Mouse (Mus musculus): Measurements from ENCODE around the gene Ppp1r21. TPM values are rescaled to one million over a fixed set of nuclear protein-coding genes. Genes with fewer than 3 reads are reported as not detected.

The Ppp1r21 gene
- 10 to 100 TPM in 1 of 2 experiments, 1 to 10 TPM in 1; 8.4 to 10.2 TPM for total RNA-seq (2021)

GRCm38 (mm10) chr17:88529519-88530235 is at the start of gene Ppp1r21:
Gene Ppp1r21 (plus strand): TSS chr17:88530118.
- DNase-seq (ENCODE audit: low spot score), result peak; percentile 95
- intact Hi-C loops (cut with DNase I), result loop anchor here (2.0 to 5.0 kb wide), 3 partner anchors 68 to 111 kb away; partner anchors contain the start of genes Foxn2 and Ston1

DNA sequence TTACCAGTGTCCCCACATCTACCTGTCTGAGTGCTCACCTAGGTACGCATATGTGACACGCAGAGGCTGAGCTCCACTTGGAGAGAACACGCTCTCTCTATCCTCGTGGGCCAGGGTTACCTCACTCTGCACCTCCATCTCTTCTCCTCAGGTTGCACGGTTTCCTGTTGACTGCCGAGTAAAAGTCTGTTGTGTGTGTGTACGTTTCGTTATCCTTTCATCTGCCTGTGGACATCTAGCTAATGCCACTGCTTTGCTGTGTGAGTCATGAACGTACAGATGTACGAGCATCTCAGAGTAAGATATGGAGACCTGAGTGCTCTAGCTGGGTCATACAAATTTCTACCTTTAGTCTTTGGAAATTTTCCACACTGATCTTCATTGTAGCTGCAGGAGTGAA is 49.5 kb upstream of the Ppp1r21 start:
- DNase-seq (ENCODE audit: low spot score), result no peak
- intact Hi-C loops (cut with DNase I), result no loop called here

- DNase-seq (ENCODE audit: low spot score), result no peak
- intact Hi-C loops (cut with DNase I), result no loop called here
Observed at GRCm38 (mm10) chr17:88481062-88481461, 48.9 kb upstream of the Ppp1r21 start.

- intact Hi-C loops (cut with DNase I), result no loop called here
- DNase-seq (ENCODE audit: low spot score), result no peak
Observed at GRCm38 (mm10) chr17:88481587-88481986, 48.3 kb upstream of the Ppp1r21 start.

GRCm38 (mm10) chr17:88484539-88484938 is 45.4 kb upstream of the Ppp1r21 start:
- intact Hi-C loops (cut with DNase I), result no loop called here
- no peak for DNase-seq (ENCODE audit: low spot score)

DNA sequence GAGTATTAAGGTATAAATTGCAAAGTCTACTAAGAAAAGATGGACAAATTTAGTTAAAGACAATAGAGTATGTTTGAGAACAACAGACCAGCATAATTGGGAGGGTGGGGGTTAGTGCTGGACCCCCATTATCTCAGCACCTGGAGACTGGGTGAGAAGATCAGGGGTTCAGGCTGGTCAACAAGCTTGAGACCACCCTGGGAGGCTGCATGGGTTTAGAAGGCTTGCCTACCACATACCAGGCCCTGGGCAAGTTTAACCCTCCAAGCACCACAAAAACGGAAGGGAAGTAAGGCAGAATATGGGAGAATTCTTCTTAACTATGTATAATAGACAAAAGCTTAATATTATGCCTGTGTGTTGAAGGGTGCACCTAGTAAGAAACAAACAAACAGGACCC is 45.0 kb upstream of the Ppp1r21 start:
- DNase-seq (ENCODE audit: low spot score), result no peak
- intact Hi-C loops (cut with DNase I), result no loop called here

GRCm38 (mm10) chr17:88490546-88490945 is 39.4 kb upstream of the Ppp1r21 start:
- intact Hi-C loops (cut with DNase I), result loop anchor here (10.0 kb wide), 1 partner anchor 106 kb away; no protein-coding TSS in a partner anchor

DNA sequence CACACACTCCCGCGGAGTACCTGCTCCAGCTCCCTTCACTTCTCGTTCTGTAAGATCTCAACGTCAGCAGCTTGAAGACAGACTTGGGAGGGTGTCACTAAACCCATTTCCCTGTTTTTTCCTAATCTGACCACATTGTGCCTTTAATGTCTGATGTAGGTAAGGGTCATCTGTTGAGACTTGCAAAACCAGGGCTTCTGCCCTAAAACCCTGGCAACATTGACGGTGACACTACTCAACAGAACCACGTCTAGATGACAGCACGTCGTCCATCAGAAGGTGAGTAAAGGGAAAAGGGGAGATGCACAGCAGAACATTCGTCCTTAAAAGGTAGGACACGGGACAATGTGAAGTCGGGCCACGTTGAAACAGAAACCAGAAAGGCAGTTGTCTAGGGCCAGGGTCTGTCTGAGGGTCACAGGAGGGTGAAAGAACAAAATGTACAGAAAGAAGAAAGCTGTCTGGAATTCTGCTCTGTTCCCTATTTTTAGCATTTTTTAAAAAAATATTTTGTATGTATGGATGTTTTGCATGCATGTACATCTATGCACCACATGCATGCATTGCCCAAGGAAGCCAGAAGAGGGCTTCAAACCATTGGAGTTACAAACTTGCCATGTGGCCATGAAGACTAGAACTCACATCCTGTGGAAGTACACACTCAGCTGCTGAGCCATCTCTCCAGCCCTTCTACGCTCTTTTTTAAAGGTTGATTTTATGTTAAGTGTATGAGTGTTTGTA is 38.4 kb upstream of the Ppp1r21 start:
- no peak for DNase-seq (ENCODE audit: low spot score)
- intact Hi-C loops (cut with DNase I), result loop anchor here (10.0 kb wide), 1 partner anchor 107 kb away; no protein-coding TSS in a partner anchor

More at GRCm38 (mm10) chr17:88490546-88490945, 39.4 kb upstream of the Ppp1r21 start:
- no peak for DNase-seq (ENCODE audit: low spot score)

- intact Hi-C loops (cut with DNase I), result loop anchor here (10.0 kb wide), 1 partner anchor 107 kb away; no protein-coding TSS in a partner anchor
Observed at GRCm38 (mm10) chr17:88492107-88492460, 37.8 kb upstream of the Ppp1r21 start.

DNA sequence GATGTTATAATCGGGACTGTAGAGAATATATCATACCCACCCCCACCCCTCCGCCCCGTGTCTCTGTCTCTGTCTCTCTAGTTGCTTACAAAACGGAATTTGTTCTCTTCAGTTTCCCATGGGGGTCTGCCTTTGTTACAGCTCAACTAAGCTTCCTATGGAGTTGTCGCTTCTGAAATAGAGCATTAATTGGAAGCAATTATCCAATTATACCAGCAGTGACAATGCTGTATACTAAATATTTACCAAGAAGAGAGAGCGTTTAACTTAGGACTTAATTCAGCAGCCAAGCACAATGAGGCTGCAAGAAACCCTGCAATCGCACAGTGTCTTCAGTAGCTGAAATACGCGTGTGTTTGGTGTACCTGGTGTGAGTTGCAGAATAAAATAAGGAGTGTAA is 36.4 kb upstream of the Ppp1r21 start:
- no peak for DNase-seq (ENCODE audit: low spot score)

More at GRCm38 (mm10) chr17:88492107-88492460, 37.8 kb upstream of the Ppp1r21 start:
- DNase-seq (ENCODE audit: low spot score), result no peak

GRCm38 (mm10) chr17:88494121-88494771 is 35.7 kb upstream of the Ppp1r21 start:
- DNase-seq (ENCODE audit: low spot score), result no peak
- intact Hi-C loops (cut with DNase I), result loop anchor here (10.0 kb wide), 1 partner anchor 109 kb away; no protein-coding TSS in a partner anchor

More for the DNA sequence above, 36.4 kb upstream of the Ppp1r21 start:
- intact Hi-C loops (cut with DNase I), result loop anchor here (10.0 kb wide), 1 partner anchor 109 kb away; no protein-coding TSS in a partner anchor

DNA sequence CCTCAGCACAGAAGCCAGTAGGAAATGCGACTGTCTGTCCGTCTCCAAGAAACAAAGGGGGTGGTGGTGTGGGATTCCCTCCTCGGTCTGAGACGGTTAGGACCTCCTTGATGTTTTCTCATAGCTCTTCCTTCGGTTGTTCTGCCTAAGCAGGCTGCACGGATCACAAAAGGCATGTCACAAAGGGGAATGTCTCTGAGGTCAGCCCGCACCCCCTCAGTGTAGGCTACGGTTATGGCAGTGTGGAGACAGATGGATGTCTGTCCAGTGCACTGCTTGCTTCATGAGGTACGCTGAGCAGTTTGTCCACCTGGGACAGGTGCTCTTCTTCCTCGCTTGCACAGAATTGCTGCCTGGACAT is 35.2 kb upstream of the Ppp1r21 start:
- DNase-seq (ENCODE audit: low spot score), result no peak
- intact Hi-C loops (cut with DNase I), result loop anchor here (10.0 kb wide), 1 partner anchor 110 kb away; no protein-coding TSS in a partner anchor

- intact Hi-C loops (cut with DNase I), result loop anchor here (10.0 kb wide), 1 partner anchor 113 kb away; no protein-coding TSS in a partner anchor
- DNase-seq (ENCODE audit: low spot score), result no peak
Observed at GRCm38 (mm10) chr17:88498090-88498682, 31.7 kb upstream of the Ppp1r21 start.

DNA sequence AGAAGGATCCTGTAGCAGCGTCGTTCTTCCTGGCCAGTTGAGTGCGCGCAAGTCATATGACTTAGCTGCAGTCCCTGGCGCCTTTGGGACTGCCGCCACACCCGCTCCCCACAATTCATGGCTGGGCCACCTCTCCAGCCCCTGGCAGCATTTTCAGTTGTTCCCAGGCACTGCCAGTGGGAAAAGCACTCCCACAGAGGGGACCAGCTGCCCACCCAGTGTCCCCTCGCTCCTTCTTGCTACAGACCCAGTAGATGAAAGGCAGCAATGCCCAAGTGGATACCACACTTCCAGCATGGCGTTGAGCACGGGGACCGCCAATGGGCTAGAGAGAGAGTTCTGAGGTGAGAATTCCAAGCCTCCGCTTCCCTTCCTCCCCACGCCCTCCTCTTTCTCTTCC is 25.9 kb upstream of the Ppp1r21 start:
- no peak for DNase-seq (ENCODE audit: low spot score)
- intact Hi-C loops (cut with DNase I), result no loop called here

GRCm38 (mm10) chr17:88505275-88505723 is 24.6 kb upstream of the Ppp1r21 start:
- DNase-seq (ENCODE audit: low spot score), result no peak
- intact Hi-C loops (cut with DNase I), result no loop called here

DNA sequence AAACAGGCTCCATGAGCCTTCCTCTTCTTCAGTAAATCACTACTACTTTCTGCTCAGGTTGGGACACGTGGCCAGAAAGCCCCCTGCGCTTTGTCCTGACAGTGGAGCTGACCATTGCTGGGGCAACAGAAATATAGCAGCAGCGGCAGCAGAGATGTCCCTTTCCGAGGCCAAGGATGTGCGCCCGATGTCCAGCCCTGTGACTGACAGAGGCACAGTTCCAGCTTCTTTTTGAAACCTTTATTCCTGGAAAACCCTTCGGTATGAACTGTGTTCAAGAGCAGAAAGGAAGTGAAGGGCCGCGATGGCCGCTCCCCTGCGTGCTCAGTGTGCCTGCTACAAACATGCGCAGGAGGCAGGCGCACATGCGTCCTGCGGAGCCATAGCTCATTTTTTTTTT is 24.0 kb upstream of the Ppp1r21 start:
- DNase-seq (ENCODE audit: low spot score), result no peak
- intact Hi-C loops (cut with DNase I), result no loop called here

GRCm38 (mm10) chr17:88507376-88507775 is 22.5 kb upstream of the Ppp1r21 start:
- intact Hi-C loops (cut with DNase I), result no loop called here
- no peak for DNase-seq (ENCODE audit: low spot score)

DNA sequence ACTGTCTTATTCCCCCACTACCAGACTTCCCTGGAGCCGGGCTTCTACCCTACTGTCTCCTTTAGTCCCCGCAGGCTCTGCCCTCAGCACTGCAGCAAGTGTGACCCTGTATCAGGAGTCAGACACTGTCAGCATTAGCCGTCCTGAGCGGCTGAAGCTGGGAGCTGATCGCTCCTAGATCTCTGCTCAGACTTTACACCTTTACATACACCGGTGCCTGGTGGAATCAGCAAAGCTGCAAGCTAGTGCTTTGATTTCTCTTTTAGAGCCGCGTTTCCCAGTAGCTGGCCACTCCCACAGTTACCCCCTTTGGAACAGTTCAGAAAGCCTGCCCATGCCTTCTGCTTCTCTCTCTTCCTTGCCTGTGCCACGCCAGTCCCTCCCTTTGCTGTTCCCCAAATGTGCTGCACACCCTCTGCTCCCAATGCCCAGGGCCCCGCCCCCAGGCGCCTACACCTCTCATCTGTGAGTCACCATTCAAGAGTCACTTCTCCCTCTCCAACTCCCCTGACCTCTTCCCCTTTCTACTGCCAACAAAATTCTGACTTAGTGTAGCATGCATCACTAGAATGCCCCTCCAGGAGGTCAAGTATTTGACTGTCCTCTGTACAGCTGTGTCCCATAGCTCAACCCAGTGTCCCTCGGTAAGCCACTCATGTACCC is 20.9 kb upstream of the Ppp1r21 start:
- intact Hi-C loops (cut with DNase I), result loop anchor here (2.0 kb wide), 1 partner anchor 220 kb away; no protein-coding TSS in a partner anchor
- DNase-seq (ENCODE audit: low spot score), result peak; percentile 51

GRCm38 (mm10) chr17:88509999-88510398 is 19.9 kb upstream of the Ppp1r21 start:
- DNase-seq (ENCODE audit: low spot score), result no peak
- intact Hi-C loops (cut with DNase I), result loop anchor here (2.0 to 5.0 kb wide), 4 partner anchors 68 to 483 kb away; partner anchors contain the start of gene Foxn2
